Mouse (Mus musculus) brain, adult 10 weeks (tissue): ENCODE measurements around the gene Rbm28. TPM values are rescaled to one million over a fixed set of nuclear protein-coding genes. Genes with fewer than 3 reads are reported as not detected.

Experiments
- polyA plus RNA-seq: library from polyadenylated mRNA; stranded (reverse); fragments of 350-450 nt; fragmentation: Illumina TruSeq; extraction: RNeasy Lipid Tissue Mini Kit (QIAGEN cat#74804); gene quantifications from one replicate; pipeline ENCODE4 v1.2.3, GENCODE M21; 2015; ENCODE audit warnings: low read depth, low replicate concordance

The Rbm28 gene
- 41.4 TPM for polyA plus RNA-seq

GRCm38 (mm10) chr6:29164314-29165244 lies at the start of gene Rbm28:
Gene Rbm28 (minus strand): TSS chr6:29165006.

GRCm38 (mm10) chr6:29178888-29179658 lies 14.3 kb upstream of the Rbm28 start, which contains the start of gene Prrt4:
Gene Prrt4 (minus strand): TSS chr6:29179584.

Other genes starting within 250 kb of the Rbm28 start
- gene Lep, start 104.8 kb downstream of the Rbm28 start, polyA plus RNA-seq, result not detected
- gene Prrt4, start 14.6 kb upstream of the Rbm28 start, polyA plus RNA-seq, result 1.5 TPM
- gene Impdh1, start 51.4 kb upstream of the Rbm28 start, polyA plus RNA-seq, result 49.9 TPM
- gene Hilpda, start 107.5 kb upstream of the Rbm28 start, polyA plus RNA-seq, result 14.4 TPM
- 1.3 TPM for gene Fam71f2, start 114.6 kb upstream of the Rbm28 start, polyA plus RNA-seq
- gene Fam71f1, start 154.1 kb upstream of the Rbm28 start, polyA plus RNA-seq, result not detected
- gene Calu, start 183.1 kb upstream of the Rbm28 start, polyA plus RNA-seq, result 81.0 TPM
- gene Opn1sw, start 223.5 kb upstream of the Rbm28 start, polyA plus RNA-seq, result not detected
- 123 TPM for gene Ccdc136, start 231.3 kb upstream of the Rbm28 start, polyA plus RNA-seq